Mouse (Mus musculus) limb, embryonic 11.5 days (tissue): ENCODE data around the gene Tpst1. TPM values are rescaled to one million over a fixed set of nuclear protein-coding genes. Genes with fewer than 3 reads are reported as not detected.

Experiments
- ATAC-seq: fragments of 200-750 bp; cut with Nextera tagmentation; 2 replicates; pipeline ENCODE4 v1.8.0; 2017; ENCODE audit warnings: low read depth; ENCODE audit not compliant: insufficient number of reproducible peaks, low FRiP score, low TSS enrichment
- DNase-seq: peaks from one replicate; pipeline ENCODE4 v3.0.0-alpha.2; 2015; ENCODE audit warnings: low spot score
- H3K27ac ChIP-seq: fragments of 300-500 bp; sonication (generic); replicated peaks from 2 replicates; pipeline ENCODE4 v1.5.1; 2014; ENCODE audit warnings: low read depth, mild to moderate bottlenecking, low read length
- H3K27me3 ChIP-seq: fragments of 300-500 bp; sonication (generic); 2 replicates; pipeline ENCODE4 v1.6.1; 2014; ENCODE audit warnings: mild to moderate bottlenecking, low read length, mixed read lengths; ENCODE audit not compliant: control insufficient read depth, insufficient read depth
- H3K36me3 ChIP-seq: fragments of 300-500 bp; sonication (generic); 2 replicates; pipeline ENCODE4 v1.6.1; 2014; ENCODE audit warnings: mild to moderate bottlenecking, low read length, moderate library complexity, mixed read lengths; ENCODE audit not compliant: control insufficient read depth, insufficient read depth
- H3K4me1 ChIP-seq: fragments of 300-500 bp; sonication (generic); 2 replicates; pipeline ENCODE4 v1.6.1; 2014; ENCODE audit warnings: low read length, mixed read lengths; ENCODE audit not compliant: control insufficient read depth, insufficient read depth
- H3K4me2 ChIP-seq: fragments of 300-500 bp; sonication (generic); 2 replicates; pipeline ENCODE4 v1.6.1; 2014; ENCODE audit warnings: low read depth, mild to moderate bottlenecking, moderate library complexity; ENCODE audit not compliant: severe bottlenecking
- H3K4me3 ChIP-seq: fragments of 300-500 bp; sonication (generic); 2 replicates; pipeline ENCODE4 v1.5.1; 2014; ENCODE audit warnings: low read depth, low read length
- H3K9ac ChIP-seq: fragments of 300-500 bp; sonication (generic); 2 replicates; pipeline ENCODE4 v1.6.1; 2014; ENCODE audit warnings: mild to moderate bottlenecking, low read length
- H3K9me3 ChIP-seq: fragments of 300-500 bp; sonication (generic); 2 replicates; pipeline ENCODE4 v1.6.1; 2016; ENCODE audit warnings: low read length; ENCODE audit not compliant: control insufficient read depth
- WGBS: fragments of 180-500 bp; shearing (Covaris S2); extraction: QIAGEN DNeasy Blood & Tissue Kit; methylation state at CpG from one replicate; pipeline ENCODE4 v1.1.7; 2014; 5-methylcytosine and 5-hydroxymethylcytosine counted together
- polyA plus RNA-seq: library from polyadenylated mRNA; unstranded; fragments of >200 nt; fragmentation: Nextera tagmentation; extraction: Ambion mirVana; gene quantifications from 2 replicates; pipeline ENCODE4 v1.2.1, GENCODE M21; 2014

The Tpst1 gene
- polyA plus RNA-seq, 1 experiment from 2014 or later = 73.0 TPM

- ATAC-seq (no peak), DNase-seq (no peak)
- Histone ChIP-seq H3K36me3 (no peaks in the 10 kb centered on the region; the same call in 1 of the 2 replicates), H3K4me2 (no peak overlapping the region), H3K4me3 (no peak overlapping the region), H3K27ac (no peak overlapping the region), H3K4me1 (no peaks in the 10 kb centered on the region), H3K9ac (no peak overlapping the region), H3K9me3 (no peaks in the 10 kb centered on the region), H3K27me3 (no peaks in the 10 kb centered on the region)
- WGBS = 71% methylated on average over 7 of the region's 7 CpGs
Observed at GRCm38 (mm10) chr5:130116857-130117256, 43.7 kb downstream of the Tpst1 start.

GRCm38 (mm10) chr5:130117932-130118331 is 44.8 kb downstream of the Tpst1 start:
- no peak overlapping the region for H3K27ac ChIP-seq
- 84% methylated on average over 6 of the region's 6 CpGs for WGBS

GRCm38 (mm10) chr5:130119236-130119635 is 46.1 kb downstream of the Tpst1 start:
- Histone ChIP-seq H3K4me2 (no peak overlapping the region), H3K9ac (no peak overlapping the region), H3K27me3 (no peaks in the 10 kb centered on the region), H3K27ac (no peak overlapping the region), H3K4me1 (no peaks in the 10 kb centered on the region), H3K9me3 (no peaks in the 10 kb centered on the region), H3K4me3 (no peak overlapping the region), H3K36me3 (no peaks in the 10 kb centered on the region; the same call in 1 of the 2 replicates)
- ATAC-seq (no peak), DNase-seq (no peak)
- WGBS = 82% methylated on average over 3 of the region's 3 CpGs

More at GRCm38 (mm10) chr5:130117932-130118331, 44.8 kb downstream of the Tpst1 start:
- no peak for DNase-seq
- Histone ChIP-seq H3K9ac (no peak overlapping the region), H3K4me1 (no peaks in the 10 kb centered on the region), H3K4me3 (no peak overlapping the region), H3K9me3 (no peaks in the 10 kb centered on the region), H3K4me2 (no peak overlapping the region), H3K27me3 (no peaks in the 10 kb centered on the region), H3K36me3 (no peaks in the 10 kb centered on the region; the same call in 1 of the 2 replicates)
- ATAC-seq = no peak

- H3K4me3 ChIP-seq = no peak overlapping the region
- H3K4me1 ChIP-seq = no peaks in the 10 kb centered on the region
- no peaks in the 10 kb centered on the region for H3K27me3 ChIP-seq
- H3K27ac ChIP-seq = no peak overlapping the region
- DNase-seq = no peak
- no peaks in the 10 kb centered on the region; the same call in 1 of the 2 replicates for H3K36me3 ChIP-seq
- H3K9me3 ChIP-seq = no peaks in the 10 kb centered on the region
- 86% methylated on average over 12 of the region's 12 CpGs for WGBS
- H3K9ac ChIP-seq = no peak overlapping the region
- no peak overlapping the region for H3K4me2 ChIP-seq
- ATAC-seq = no peak
Observed at GRCm38 (mm10) chr5:130120070-130120736, 47.1 kb downstream of the Tpst1 start.

- H3K36me3 ChIP-seq = no peaks in the 10 kb centered on the region; the same call in 1 of the 2 replicates
- H3K4me1 ChIP-seq = no peaks in the 10 kb centered on the region
- ATAC-seq = no peak
- H3K4me2 ChIP-seq = no peak overlapping the region
- H3K27me3 ChIP-seq = no peaks in the 10 kb centered on the region
- no peaks in the 10 kb centered on the region for H3K9me3 ChIP-seq
- DNase-seq = no peak
- no peak overlapping the region for H3K27ac ChIP-seq
- no peak overlapping the region for H3K9ac ChIP-seq
- 73% methylated on average over 6 of the region's 6 CpGs for WGBS
- no peak overlapping the region for H3K4me3 ChIP-seq
Observed at GRCm38 (mm10) chr5:130120904-130121303, 47.8 kb downstream of the Tpst1 start.

- Histone ChIP-seq H3K36me3 (no peaks in the 10 kb centered on the region; the same call in 1 of the 2 replicates), H3K9ac (no peak overlapping the region), H3K27ac (no peak overlapping the region), H3K4me3 (no peak overlapping the region), H3K4me1 (no peaks in the 10 kb centered on the region), H3K9me3 (no peaks in the 10 kb centered on the region), H3K4me2 (no peak overlapping the region), H3K27me3 (no peaks in the 10 kb centered on the region)
- ATAC-seq = no peak
- DNase-seq = no peak
- 96% methylated on average over 2 of the region's 2 CpGs for WGBS
Observed at GRCm38 (mm10) chr5:130122355-130122754, 49.2 kb downstream of the Tpst1 start.

- DNase-seq (no peak), ATAC-seq (no peak)
- H3K4me2 ChIP-seq = no peak overlapping the region
- H3K27ac ChIP-seq = no peak overlapping the region
- H3K36me3 ChIP-seq = no peaks in the 10 kb centered on the region; the same call in 1 of the 2 replicates
- no peaks in the 10 kb centered on the region for H3K27me3 ChIP-seq
- H3K9me3 ChIP-seq = no peaks in the 10 kb centered on the region
- 88% methylated on average over 5 of the region's 5 CpGs for WGBS
- H3K4me1 ChIP-seq = no peaks in the 10 kb centered on the region
- H3K9ac ChIP-seq = no peak overlapping the region
- no peak overlapping the region for H3K4me3 ChIP-seq
Observed at GRCm38 (mm10) chr5:130124271-130124670, 51.1 kb downstream of the Tpst1 start.

GRCm38 (mm10) chr5:130128686-130129523 is 55.8 kb downstream of the Tpst1 start:
- Histone ChIP-seq H3K4me3 (no peak overlapping the region), H3K4me1 (no peaks in the 10 kb centered on the region), H3K9me3 (no peaks in the 10 kb centered on the region), H3K27me3 (no peaks in the 10 kb centered on the region), H3K27ac (no peak overlapping the region; the same call in 1 of the 2 replicates), H3K9ac (no peak overlapping the region), H3K4me2 (no peak overlapping the region), H3K36me3 (no peaks in the 10 kb centered on the region)
- 53% methylated on average over 11 of the region's 11 CpGs for WGBS
- ATAC-seq (no peak), DNase-seq (no peak)
